Mouse (Mus musculus) leukemia stem cell, adult 10-12 weeks (primary cell): ENCODE results near the gene Ces1a. TPM values are rescaled to one million over a fixed set of nuclear protein-coding genes. Genes with fewer than 3 reads are reported as not detected.

Experiments
- polyA plus RNA-seq: library from polyadenylated mRNA; stranded (reverse); fragments of >175 nt; gene quantifications from 2 replicates; pipeline ENCODE4 v1.2.3, GENCODE M21; 2012; ENCODE audit warnings: low replicate concordance

Ces1a gene
- polyA plus RNA-seq = not detected in 2 replicates

DNA sequence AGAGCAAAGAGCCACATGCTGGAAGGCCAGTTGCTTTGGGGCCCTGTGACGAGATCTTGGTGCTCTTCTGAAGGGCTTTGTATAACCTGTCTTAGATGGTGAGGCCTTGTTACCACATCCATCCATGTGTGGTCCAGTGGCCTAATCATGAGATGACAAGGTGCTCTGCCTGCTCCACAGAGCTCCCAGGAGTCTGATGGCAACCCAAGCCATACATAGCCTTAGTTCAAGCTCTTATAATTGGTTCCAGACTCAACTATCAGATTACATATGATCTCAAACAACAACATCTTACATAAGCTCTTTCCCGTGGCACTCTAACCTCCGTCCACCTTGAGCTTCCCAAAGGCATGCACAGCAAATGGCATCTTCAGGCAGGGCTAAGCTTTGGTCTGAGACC is at the start of gene Ces1a:
Gene Ces1a (minus strand): TSS at position 101 of the 400 bp plus-strand sequence.

GRCm38 (mm10) chr8:93079887-93080286 is 31.9 kb upstream of the Ces1a start, which contains the start of gene Ces1b:
Gene Ces1b, minus strand, starts transcription at chr8:93080017.

Other genes with a start within 250 kb of the Ces1a start
- gene Mmp2, start 220.9 kb downstream of the Ces1a start, polyA plus RNA-seq = 0.63 TPM in 1 of 2 replicates, not detected in the other
- 1.4 and 2.2 TPM in 2 replicates for gene Lpcat2, start 192.9 kb downstream of the Ces1a start, polyA plus RNA-seq
- not detected in 2 replicates for gene Capns2, start 146.8 kb downstream of the Ces1a start, polyA plus RNA-seq
- 0.02 TPM in 1 of 2 replicates, not detected in the other for gene Slc6a2, start 88.1 kb downstream of the Ces1a start, polyA plus RNA-seq
- gene Ces1b, start 31.8 kb upstream of the Ces1a start, polyA plus RNA-seq = not detected in 2 replicates
- gene Ces1c, start 83.1 kb upstream of the Ces1a start, polyA plus RNA-seq = not detected in 2 replicates
- not detected in 2 replicates for gene Ces1d, start 149.6 kb upstream of the Ces1a start, polyA plus RNA-seq
- gene Ces1e, start 181.4 kb upstream of the Ces1a start, polyA plus RNA-seq = not detected in 2 replicates
- not detected in 2 replicates for gene Ces1f, start 231.6 kb upstream of the Ces1a start, polyA plus RNA-seq